Mouse (Mus musculus) midbrain, embryonic 13.5 days (tissue): Measurements from ENCODE around the gene Il4i1. TPM values are rescaled to one million over a fixed set of nuclear protein-coding genes. Genes with fewer than 3 reads are reported as not detected.

Source experiments
- ATAC-seq: fragments of 200-750 bp; cut with Nextera tagmentation; 2 replicates; pipeline ENCODE4 v1.8.0; 2017; ENCODE audit warnings: mild to moderate bottlenecking, moderate TSS enrichment, moderate library complexity
- H3K27ac ChIP-seq: fragments of 300-500 bp; sonication (generic); 2 replicates; pipeline ENCODE4 v1.5.1; 2015; ENCODE audit warnings: inconsistent platforms, mild to moderate bottlenecking, moderate library complexity
- H3K27me3 ChIP-seq: fragments of 300-500 bp; sonication (generic); 2 replicates; pipeline ENCODE4 v1.6.1; 2015; ENCODE audit warnings: mild to moderate bottlenecking, inconsistent platforms
- H3K36me3 ChIP-seq: fragments of 300-500 bp; sonication (generic); 2 replicates; pipeline ENCODE4 v1.6.1; 2015; ENCODE audit warnings: mild to moderate bottlenecking, inconsistent platforms
- H3K4me1 ChIP-seq: fragments of 300-500 bp; sonication (generic); replicated peaks from 2 replicates; pipeline ENCODE4 v1.6.1; 2015; ENCODE audit warnings: inconsistent platforms
- H3K4me2 ChIP-seq: fragments of 300-500 bp; sonication (generic); replicated peaks from 2 replicates; pipeline ENCODE4 v1.6.1; 2015; ENCODE audit warnings: moderate library complexity, mild to moderate bottlenecking, inconsistent platforms
- H3K4me3 ChIP-seq: fragments of 300-500 bp; sonication (generic); replicated peaks from 2 replicates; pipeline ENCODE4 v1.5.1; 2015; ENCODE audit warnings: mild to moderate bottlenecking, inconsistent platforms
- H3K9ac ChIP-seq: fragments of 300-500 bp; sonication (generic); replicated peaks from 2 replicates; pipeline ENCODE4 v1.6.1; 2015; ENCODE audit warnings: mild to moderate bottlenecking, inconsistent platforms
- H3K9me3 ChIP-seq: fragments of 300-500 bp; sonication (generic); 2 replicates; pipeline ENCODE4 v1.6.1; 2016; ENCODE audit warnings: mild to moderate bottlenecking, inconsistent platforms
- WGBS: fragments of 180-500 bp; shearing (Covaris S2); methylation state at CpG from one replicate; pipeline ENCODE4 v1.1.7; 2015; 5-methylcytosine and 5-hydroxymethylcytosine counted together
- polyA plus RNA-seq: library from polyadenylated mRNA; unstranded; fragments of >200 nt; fragmentation: Nextera tagmentation; extraction: Ambion mirVana; gene quantifications from 2 replicates; pipeline ENCODE4 v1.2.1, GENCODE M21; 2015

Gene Il4i1
- polyA plus RNA-seq, 1 experiment from 2014 or later = 2.0 TPM

GRCm38 (mm10) chr7:44820525-44820924, 4.3 kb downstream of the Il4i1 start:
- no peak overlapping the region for H3K4me3 ChIP-seq
- ATAC-seq = no peak
- WGBS = 83% methylated on average over 3 of the region's 3 CpGs
- no peak overlapping the region for H3K4me2 ChIP-seq
- H3K4me1 ChIP-seq = peaks cover 72% of the 10 kb centered on the region
- H3K36me3 ChIP-seq = 0 out of 2 replicates have a peak, but pooled peaks cover 2% of the 10 kb centered on the region
- no peaks in the 10 kb centered on the region for H3K27me3 ChIP-seq
- H3K27ac ChIP-seq = no peak overlapping the region
- 0 out of 2 replicates have a peak overlapping the region, but pooled peaks have one; percentile 2 for H3K9ac ChIP-seq
- H3K9me3 ChIP-seq = no peaks in the 10 kb centered on the region

- H3K4me1 ChIP-seq = peaks cover 71% of the 10 kb centered on the region
Measured at GRCm38 (mm10) chr7:44821666-44822448, 5.7 kb downstream of the Il4i1 start.

GRCm38 (mm10) chr7:44823409-44823808, 7.2 kb downstream of the Il4i1 start:
- WGBS = 39% methylated on average over 7 of the region's 7 CpGs

More at GRCm38 (mm10) chr7:44821666-44822448, 5.7 kb downstream of the Il4i1 start:
- 86% methylated on average over 7 of the region's 7 CpGs for WGBS
- ATAC-seq = no peak
- no peak overlapping the region for H3K4me3 ChIP-seq
- H3K9me3 ChIP-seq = no peaks in the 10 kb centered on the region
- no peak overlapping the region for H3K4me2 ChIP-seq
- H3K27me3 ChIP-seq = no peaks in the 10 kb centered on the region
- 0 out of 2 replicates have a peak, but pooled peaks cover 5% of the 10 kb centered on the region for H3K36me3 ChIP-seq
- H3K9ac ChIP-seq = no peak overlapping the region
- H3K27ac ChIP-seq = no peak overlapping the region

GRCm38 (mm10) chr7:44824872-44825271, 8.7 kb downstream of the Il4i1 start:
- WGBS = 30% methylated on average over 3 of the region's 3 CpGs
- no peaks in the 10 kb centered on the region for H3K9me3 ChIP-seq

More at GRCm38 (mm10) chr7:44823409-44823808, 7.2 kb downstream of the Il4i1 start:
- no peak overlapping the region for H3K27ac ChIP-seq
- no peak overlapping the region for H3K4me3 ChIP-seq
- peaks cover 9% of the 10 kb centered on the region for H3K36me3 ChIP-seq
- no peak overlapping the region for H3K4me2 ChIP-seq
- ATAC-seq = no peak
- H3K27me3 ChIP-seq = no peaks in the 10 kb centered on the region
- H3K9me3 ChIP-seq = no peaks in the 10 kb centered on the region
- H3K4me1 ChIP-seq = peaks cover 55% of the 10 kb centered on the region
- no peak overlapping the region for H3K9ac ChIP-seq

GRCm38 (mm10) chr7:44826771-44827170, 10.6 kb downstream of the Il4i1 start:
- no peak for ATAC-seq
- Histone ChIP-seq H3K9ac (no peak overlapping the region), H3K4me3 (no peak overlapping the region), H3K4me2 (no peak overlapping the region), H3K27ac (no peak overlapping the region), H3K27me3 (no peaks in the 10 kb centered on the region), H3K9me3 (no peaks in the 10 kb centered on the region), H3K36me3 (peaks cover 42% of the 10 kb centered on the region), H3K4me1 (peaks cover 25% of the 10 kb centered on the region)
- 94% methylated on average over 3 of the region's 3 CpGs for WGBS

More at GRCm38 (mm10) chr7:44824872-44825271, 8.7 kb downstream of the Il4i1 start:
- peak; percentile 65 for ATAC-seq
- Histone ChIP-seq H3K27me3 (no peaks in the 10 kb centered on the region), H3K4me2 (no peak overlapping the region), H3K36me3 (peaks cover 23% of the 10 kb centered on the region), H3K4me1 (peaks cover 41% of the 10 kb centered on the region), H3K27ac (no peak overlapping the region), H3K4me3 (no peak overlapping the region), H3K9ac (0 out of 2 replicates have a peak overlapping the region, but pooled peaks have one; percentile 21)

GRCm38 (mm10) chr7:44828706-44829105, 12.5 kb downstream of the Il4i1 start:
- Histone ChIP-seq H3K9ac (no peak overlapping the region), H3K4me1 (peaks cover 10% of the 10 kb centered on the region), H3K9me3 (no peaks in the 10 kb centered on the region), H3K27me3 (no peaks in the 10 kb centered on the region), H3K4me3 (no peak overlapping the region), H3K36me3 (peaks cover 48% of the 10 kb centered on the region), H3K4me2 (no peak overlapping the region), H3K27ac (no peak overlapping the region)
- 92% methylated on average over 5 of the region's 5 CpGs for WGBS
- no peak for ATAC-seq

- Histone ChIP-seq H3K36me3 (peaks cover 43% of the 10 kb centered on the region), H3K9me3 (no peaks in the 10 kb centered on the region), H3K4me2 (no peak overlapping the region), H3K27me3 (no peaks in the 10 kb centered on the region), H3K9ac (no peak overlapping the region), H3K27ac (no peak overlapping the region), H3K4me3 (no peak overlapping the region), H3K4me1 (no peaks in the 10 kb centered on the region)
- no peak for ATAC-seq
- 81% methylated on average over 4 of the region's 4 CpGs for WGBS
Measured at GRCm38 (mm10) chr7:44832763-44833162, 16.6 kb downstream of the Il4i1 start.

GRCm38 (mm10) chr7:44835373-44836015, 19.3 kb downstream of the Il4i1 start:
- Histone ChIP-seq H3K36me3 (peaks cover 21% of the 10 kb centered on the region), H3K4me1 (peaks cover 18% of the 10 kb centered on the region), H3K27me3 (peaks cover 25% of the 10 kb centered on the region), H3K4me2 (no peak overlapping the region), H3K9ac (no peak overlapping the region), H3K27ac (no peak overlapping the region), H3K4me3 (no peak overlapping the region), H3K9me3 (no peaks in the 10 kb centered on the region)
- ATAC-seq = no peak
- WGBS = 100% methylated on average over 1 of the region's 1 CpGs

- H3K4me1 ChIP-seq = peaks cover 18% of the 10 kb centered on the region
- H3K4me3 ChIP-seq = no peak overlapping the region
- WGBS = 58% methylated on average over 3 of the region's 3 CpGs
- no peak overlapping the region for H3K9ac ChIP-seq
- H3K27ac ChIP-seq = no peak overlapping the region
- H3K4me2 ChIP-seq = no peak overlapping the region
- peaks cover 21% of the 10 kb centered on the region for H3K36me3 ChIP-seq
- H3K27me3 ChIP-seq = peaks cover 30% of the 10 kb centered on the region
- H3K9me3 ChIP-seq = no peaks in the 10 kb centered on the region
- ATAC-seq = no peak
Measured at GRCm38 (mm10) chr7:44836016-44836404, 19.8 kb downstream of the Il4i1 start.

GRCm38 (mm10) chr7:44836423-44837053, 20.4 kb downstream of the Il4i1 start:
- WGBS = 88% methylated on average over 9 of the region's 9 CpGs
- Histone ChIP-seq H3K4me2 (no peak overlapping the region), H3K27ac (no peak overlapping the region), H3K9me3 (no peaks in the 10 kb centered on the region), H3K4me1 (peaks cover 18% of the 10 kb centered on the region), H3K27me3 (peaks cover 35% of the 10 kb centered on the region), H3K4me3 (no peak overlapping the region), H3K9ac (no peak overlapping the region), H3K36me3 (peaks cover 21% of the 10 kb centered on the region)
- no peak for ATAC-seq

GRCm38 (mm10) chr7:44838073-44838472, 21.9 kb downstream of the Il4i1 start:
- 81% methylated on average over 6 of the region's 6 CpGs for WGBS
- Histone ChIP-seq H3K4me1 (peaks cover 18% of the 10 kb centered on the region), H3K4me3 (no peak overlapping the region), H3K9ac (no peak overlapping the region), H3K36me3 (peaks cover 28% of the 10 kb centered on the region), H3K9me3 (no peaks in the 10 kb centered on the region), H3K27ac (no peak overlapping the region), H3K27me3 (peaks cover 40% of the 10 kb centered on the region), H3K4me2 (no peak overlapping the region)
- no peak for ATAC-seq

- peaks cover 18% of the 10 kb centered on the region for H3K4me1 ChIP-seq
- H3K9ac ChIP-seq = peak overlapping the region; percentile 62
- H3K4me3 ChIP-seq = peak overlapping the region; percentile 32
- peaks cover 40% of the 10 kb centered on the region for H3K27me3 ChIP-seq
- H3K36me3 ChIP-seq = peaks cover 39% of the 10 kb centered on the region
- 0 out of 2 replicates have a peak, but pooled peaks have one; percentile 0 for ATAC-seq
- no peak overlapping the region for H3K27ac ChIP-seq
- H3K9me3 ChIP-seq = no peaks in the 10 kb centered on the region
- WGBS = 29% methylated on average over 11 of the region's 11 CpGs
- H3K4me2 ChIP-seq = peak overlapping the region; percentile 60
Measured at GRCm38 (mm10) chr7:44839171-44839490, 22.9 kb downstream of the Il4i1 start.
